Mouse (Mus musculus): ENCODE results near the gene Ap4s1. TPM values are rescaled to one million over a fixed set of nuclear protein-coding genes. Genes with fewer than 3 reads are reported as not detected.

The Ap4s1 gene
- polyA plus RNA-seq, 2 experiments, result 6.4 to 16.8 TPM

GRCm38 (mm10) chr12:51703859-51704258, 13.0 kb downstream of the Ap4s1 start:
- H3K27ac ChIP-seq, result no peak overlapping the region
- H3K4me1 ChIP-seq (replicated peaks; ENCODE audit: control insufficient read depth in 2 of 2, insufficient read depth in 2 of 2, low read length in 1 of 2), result peaks cover 14 to 30% of the 10 kb centered on the region in 2 experiments
- DNase-seq (ENCODE audit: low read depth in 3 of 3, low spot score in 3 of 3) (no peak), ATAC-seq (ENCODE audit: insufficient read depth) (no peak)
- 56% methylated on average over 1 of the region's 1 CpGs for WGBS (ENCODE audit: insufficient replicate concordance)
- H3K27me3 ChIP-seq (ENCODE audit: control insufficient read depth, insufficient read depth, low read length), result no peaks in the 10 kb centered on the region
- TF ChIP-seq CTCF (IDR thresholded peaks at IDR 0.05; ENCODE audit: low read depth) (no peak), EP300 (IDR thresholded peaks at IDR 0.05; ENCODE audit: low read depth) (no peak)
- no peaks in the 10 kb centered on the region for H3K36me3 ChIP-seq (replicated peaks; ENCODE audit: control insufficient read depth, insufficient read depth, low read depth)
- no peak overlapping the region for H3K9ac ChIP-seq (replicated peaks)
- H3K4me2 ChIP-seq (ENCODE audit: low read depth), result no peak overlapping the region
- H3K4me3 ChIP-seq (ENCODE audit: insufficient read depth in 1 of 2, low read depth in 2 of 2, low read length in 2 of 2), result no peak overlapping the region
- H3K9me3 ChIP-seq (ENCODE audit: control insufficient read depth, low read length), result peaks cover 3% of the 10 kb centered on the region

- no peak for TF ChIP-seq EP300 (IDR thresholded peaks at IDR 0.05; ENCODE audit: low read depth)
- no peak for DNase-seq (ENCODE audit: low read depth in 3 of 3, low spot score in 3 of 3)
- ATAC-seq (ENCODE audit: insufficient read depth), result no peak
- Histone ChIP-seq H3K27ac (no peak overlapping the region), H3K4me1 (replicated peaks; ENCODE audit: control insufficient read depth in 2 of 2, insufficient read depth in 2 of 2, low read length in 1 of 2) (peaks cover 8 to 23% of the 10 kb centered on the region in 2 experiments), H3K4me3 (ENCODE audit: insufficient read depth in 1 of 2, low read depth in 2 of 2, low read length in 2 of 2) (no peak overlapping the region), H3K4me2 (ENCODE audit: low read depth) (no peak overlapping the region), H3K9ac (replicated peaks) (no peak overlapping the region), H3K9me3 (ENCODE audit: control insufficient read depth, low read length) (peaks cover 3% of the 10 kb centered on the region), H3K36me3 (replicated peaks; ENCODE audit: control insufficient read depth, insufficient read depth, low read depth) (no peaks in the 10 kb centered on the region), H3K27me3 (ENCODE audit: control insufficient read depth, insufficient read depth, low read length) (no peaks in the 10 kb centered on the region)
- WGBS (ENCODE audit: insufficient replicate concordance), result 67% methylated on average over 7 of the region's 7 CpGs
Observed at GRCm38 (mm10) chr12:51704572-51704971, 13.7 kb downstream of the Ap4s1 start.

GRCm38 (mm10) chr12:51705778-51706177, 14.9 kb downstream of the Ap4s1 start:
- no peak for TF ChIP-seq CTCF (IDR thresholded peaks at IDR 0.05; ENCODE audit: low read depth)
- TF ChIP-seq EP300 (IDR thresholded peaks at IDR 0.05; ENCODE audit: low read depth), result no peak
- Histone ChIP-seq H3K4me2 (ENCODE audit: low read depth) (no peak overlapping the region), H3K27me3 (ENCODE audit: control insufficient read depth, insufficient read depth, low read length) (no peaks in the 10 kb centered on the region), H3K9me3 (ENCODE audit: control insufficient read depth, low read length) (peaks cover 3% of the 10 kb centered on the region), H3K36me3 (replicated peaks; ENCODE audit: control insufficient read depth, insufficient read depth, low read depth) (no peaks in the 10 kb centered on the region), H3K9ac (replicated peaks) (no peak overlapping the region), H3K27ac (no peak overlapping the region), H3K4me3 (ENCODE audit: insufficient read depth in 1 of 2, low read depth in 2 of 2, low read length in 2 of 2) (no peak overlapping the region), H3K4me1 (replicated peaks; ENCODE audit: control insufficient read depth in 2 of 2, insufficient read depth in 2 of 2, low read length in 1 of 2) (peaks cover 1 to 17% of the 10 kb centered on the region in 2 experiments; a peak in 3 of 4 replicates)
- DNase-seq (ENCODE audit: low read depth in 3 of 3, low spot score in 3 of 3) (no peak), ATAC-seq (ENCODE audit: insufficient read depth) (no peak)
- WGBS (ENCODE audit: insufficient replicate concordance), result 43% methylated on average over 12 of the region's 12 CpGs

GRCm38 (mm10) chr12:51706673-51707235, 15.9 kb downstream of the Ap4s1 start:
- Histone ChIP-seq H3K9me3 (ENCODE audit: control insufficient read depth, low read length) (peaks cover 2% of the 10 kb centered on the region), H3K27ac (no peak overlapping the region), H3K36me3 (replicated peaks; ENCODE audit: control insufficient read depth, insufficient read depth, low read depth) (no peaks in the 10 kb centered on the region), H3K4me3 (ENCODE audit: insufficient read depth in 1 of 2, low read depth in 2 of 2, low read length in 2 of 2) (no peak overlapping the region), H3K27me3 (ENCODE audit: control insufficient read depth, insufficient read depth, low read length) (no peaks in the 10 kb centered on the region), H3K4me1 (replicated peaks; ENCODE audit: control insufficient read depth in 2 of 2, insufficient read depth in 2 of 2, low read length in 1 of 2) (peaks cover 0 to 16% of the 10 kb centered on the region in 2 experiments; a peak in 3 of 4 replicates), H3K9ac (replicated peaks) (no peak overlapping the region), H3K4me2 (ENCODE audit: low read depth) (no peak overlapping the region)
- TF ChIP-seq EP300 (IDR thresholded peaks at IDR 0.05; ENCODE audit: low read depth) (no peak), CTCF (IDR thresholded peaks at IDR 0.05; ENCODE audit: low read depth) (0 out of 2 replicates have a peak, but pooled peaks have one; percentile 24)
- WGBS (ENCODE audit: insufficient replicate concordance), result 75% methylated on average over 5 of the region's 5 CpGs
- ATAC-seq (ENCODE audit: insufficient read depth), result no peak
- no peak for DNase-seq (ENCODE audit: low read depth in 3 of 3, low spot score in 3 of 3)

GRCm38 (mm10) chr12:51708941-51709686, 18.3 kb downstream of the Ap4s1 start:
- Histone ChIP-seq H3K36me3 (replicated peaks; ENCODE audit: control insufficient read depth, insufficient read depth, low read depth) (no peaks in the 10 kb centered on the region), H3K4me3 (ENCODE audit: insufficient read depth in 1 of 2, low read depth in 2 of 2, low read length in 2 of 2) (no peak overlapping the region), H3K9me3 (ENCODE audit: control insufficient read depth, low read length) (no peaks in the 10 kb centered on the region), H3K4me2 (ENCODE audit: low read depth) (no peak overlapping the region), H3K27me3 (ENCODE audit: control insufficient read depth, insufficient read depth, low read length) (no peaks in the 10 kb centered on the region), H3K27ac (no peak overlapping the region), H3K9ac (replicated peaks) (no peak overlapping the region), H3K4me1 (replicated peaks; ENCODE audit: control insufficient read depth in 2 of 2, insufficient read depth in 2 of 2, low read length in 1 of 2) (peaks cover 0 to 13% of the 10 kb centered on the region in 2 experiments; a peak in 3 of 4 replicates)
- 64% methylated on average over 14 of the region's 14 CpGs for WGBS (ENCODE audit: insufficient replicate concordance)
- no peak for TF ChIP-seq EP300 (IDR thresholded peaks at IDR 0.05; ENCODE audit: low read depth)
- no peak for TF ChIP-seq CTCF (IDR thresholded peaks at IDR 0.05; ENCODE audit: low read depth)
- no peak for DNase-seq (ENCODE audit: low read depth in 3 of 3, low spot score in 3 of 3)
- ATAC-seq (ENCODE audit: insufficient read depth), result no peak

Data from liver, embryonic 14.5 days (tissue).